Mouse (Mus musculus) embryonic facial prominence, embryonic 13.5 days (tissue): ENCODE results near the gene Hrasls. TPM values are rescaled to one million over a fixed set of nuclear protein-coding genes. Genes with fewer than 3 reads are reported as not detected.

Experiments used
- ATAC-seq: fragments of 200-750 bp; cut with Nextera tagmentation; 2 replicates; pipeline ENCODE4 v1.8.0; 2017; ENCODE audit warnings: low read depth; ENCODE audit not compliant: insufficient number of reproducible peaks, insufficient read depth, low FRiP score, low TSS enrichment
- H3K27ac ChIP-seq: fragments of 300-500 bp; sonication (generic); 2 replicates; pipeline ENCODE4 v1.5.1; 2015; ENCODE audit warnings: moderate library complexity, mild to moderate bottlenecking, inconsistent platforms
- H3K27me3 ChIP-seq: fragments of 300-500 bp; sonication (generic); 2 replicates; pipeline ENCODE4 v1.6.1; 2015; ENCODE audit warnings: mild to moderate bottlenecking, inconsistent platforms
- H3K36me3 ChIP-seq: fragments of 300-500 bp; sonication (generic); 2 replicates; pipeline ENCODE4 v1.6.1; 2015; ENCODE audit warnings: mild to moderate bottlenecking, inconsistent platforms
- H3K4me1 ChIP-seq: fragments of 300-500 bp; sonication (generic); 2 replicates; pipeline ENCODE4 v1.6.1; 2015; ENCODE audit warnings: inconsistent platforms
- H3K4me2 ChIP-seq: fragments of 300-500 bp; sonication (generic); 2 replicates; pipeline ENCODE4 v1.6.1; 2015; ENCODE audit warnings: moderate library complexity, mild to moderate bottlenecking, inconsistent platforms
- H3K4me3 ChIP-seq: fragments of 300-500 bp; sonication (generic); 2 replicates; pipeline ENCODE4 v1.5.1; 2015; ENCODE audit warnings: mild to moderate bottlenecking, inconsistent platforms
- H3K9ac ChIP-seq: fragments of 300-500 bp; sonication (generic); 2 replicates; pipeline ENCODE4 v1.6.1; 2015; ENCODE audit warnings: mild to moderate bottlenecking, inconsistent platforms
- H3K9me3 ChIP-seq: fragments of 300-500 bp; sonication (generic); 2 replicates; pipeline ENCODE4 v1.6.1; 2016; ENCODE audit warnings: inconsistent platforms
- WGBS: fragments of 180-500 bp; shearing (Covaris S2); methylation state at CpG from one replicate; pipeline ENCODE4 v1.1.7; 2015; ENCODE audit warnings: mixed read lengths; 5-methylcytosine and 5-hydroxymethylcytosine counted together
- polyA plus RNA-seq: library from polyadenylated mRNA; unstranded; fragments of >200 nt; fragmentation: Nextera tagmentation; extraction: Ambion mirVana; gene quantifications from 2 replicates; pipeline ENCODE4 v1.2.1, GENCODE M21; 2015

Gene Hrasls
- polyA plus RNA-seq, result 1.8 and 1.9 TPM in 2 replicates

DNA sequence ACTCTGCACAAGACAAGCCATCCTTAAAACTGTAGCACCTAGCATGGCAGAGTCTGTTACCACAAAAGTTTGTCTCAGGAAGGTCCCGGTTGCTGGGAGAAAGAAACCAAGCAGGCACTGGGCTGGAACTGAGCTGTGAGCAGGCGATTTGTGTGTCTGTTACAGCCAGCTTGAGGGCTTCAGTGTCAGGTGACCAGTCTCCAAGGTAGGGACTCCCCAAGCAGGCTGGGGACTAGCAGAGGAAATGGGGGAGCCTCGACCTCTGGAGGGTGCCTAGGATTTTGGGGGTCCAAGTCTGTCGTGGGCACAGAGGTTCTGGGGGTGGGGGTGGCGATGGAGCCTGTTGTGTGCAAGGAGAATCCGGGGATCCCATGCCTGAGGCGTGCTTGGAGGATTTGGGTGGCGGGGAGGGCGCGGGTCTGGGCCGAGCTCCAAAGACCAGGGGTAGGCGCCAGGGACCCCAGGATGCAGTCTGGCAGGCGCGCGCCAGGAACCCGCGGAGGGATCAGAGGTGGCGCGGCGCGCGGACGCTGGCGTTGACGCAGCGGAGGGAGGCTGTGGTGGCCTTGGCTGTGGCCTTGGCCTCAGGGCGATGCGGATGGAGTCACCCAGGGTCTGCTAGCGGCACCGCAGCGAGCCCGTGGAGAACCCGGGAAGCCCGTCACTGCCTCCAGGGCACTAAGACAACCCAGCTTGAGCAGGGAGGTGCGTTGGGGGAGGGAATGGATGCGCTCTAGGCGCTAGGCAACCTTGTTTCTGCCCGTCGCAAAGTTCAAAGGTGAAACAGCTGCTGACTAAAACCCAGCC is at the start of gene Hrasls:
TSS of gene Hrasls (plus strand) at position 91 of the 807 bp plus-strand sequence.
- Histone ChIP-seq H3K9me3 (no peaks in the 10 kb centered on the region), H3K27me3 (peaks cover 35% of the 10 kb centered on the region), H3K27ac (no peak within 1 kb of the TSS), H3K36me3 (no peaks in the 10 kb centered on the region), H3K4me2 (peak within 1 kb of the TSS; percentile 89), H3K4me1 (peaks cover 14% of the 10 kb centered on the region), H3K4me3 (peak within 1 kb of the TSS; percentile 50), H3K9ac (peak within 1 kb of the TSS; percentile 71)
- 0 out of 2 replicates have a peak, but pooled peaks have one; percentile 46 for ATAC-seq
- 2% methylated on average over 39 of the region's 39 CpGs for WGBS

- H3K4me1 ChIP-seq, result no peaks in the 10 kb centered on the region
- H3K4me3 ChIP-seq, result no peak overlapping the region
- ATAC-seq, result no peak
- H3K36me3 ChIP-seq, result no peaks in the 10 kb centered on the region
- no peaks in the 10 kb centered on the region for H3K9me3 ChIP-seq
- no peak overlapping the region for H3K9ac ChIP-seq
- no peak overlapping the region for H3K27ac ChIP-seq
- no peaks in the 10 kb centered on the region for H3K27me3 ChIP-seq
- WGBS, result 84% methylated on average over 4 of the region's 4 CpGs
- no peak overlapping the region for H3K4me2 ChIP-seq
These were observed 47.2 kb upstream of the Hrasls start for GRCm38 (mm10) chr16:29162271-29162670.

DNA sequence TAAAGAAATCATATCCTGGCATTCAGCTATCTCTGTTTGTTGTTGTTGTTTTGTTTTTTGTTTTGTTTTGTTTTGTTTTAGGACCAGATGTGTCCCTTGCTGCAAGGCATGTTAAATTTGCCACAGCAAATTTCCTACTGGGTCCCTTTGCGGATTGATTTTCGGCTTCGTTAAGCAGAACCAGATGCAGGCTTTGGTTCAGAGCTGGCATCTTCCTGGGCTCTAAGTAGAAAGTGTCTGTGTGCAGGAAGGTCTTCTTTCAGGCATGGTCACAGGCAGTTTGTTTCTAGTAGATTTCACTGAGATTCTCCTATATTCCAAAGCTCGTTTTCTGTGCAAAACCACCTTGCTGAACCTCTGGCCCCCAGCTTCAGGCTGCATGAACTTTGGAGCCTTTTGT is 42.4 kb upstream of the Hrasls start:
- Histone ChIP-seq H3K27ac (no peak overlapping the region), H3K36me3 (no peaks in the 10 kb centered on the region), H3K4me2 (no peak overlapping the region), H3K9me3 (0 out of 2 replicates have a peak, but pooled peaks cover 3% of the 10 kb centered on the region), H3K4me3 (no peak overlapping the region), H3K4me1 (no peaks in the 10 kb centered on the region), H3K9ac (no peak overlapping the region), H3K27me3 (no peaks in the 10 kb centered on the region)
- 41% methylated on average over 4 of the region's 4 CpGs for WGBS
- ATAC-seq, result no peak

DNA sequence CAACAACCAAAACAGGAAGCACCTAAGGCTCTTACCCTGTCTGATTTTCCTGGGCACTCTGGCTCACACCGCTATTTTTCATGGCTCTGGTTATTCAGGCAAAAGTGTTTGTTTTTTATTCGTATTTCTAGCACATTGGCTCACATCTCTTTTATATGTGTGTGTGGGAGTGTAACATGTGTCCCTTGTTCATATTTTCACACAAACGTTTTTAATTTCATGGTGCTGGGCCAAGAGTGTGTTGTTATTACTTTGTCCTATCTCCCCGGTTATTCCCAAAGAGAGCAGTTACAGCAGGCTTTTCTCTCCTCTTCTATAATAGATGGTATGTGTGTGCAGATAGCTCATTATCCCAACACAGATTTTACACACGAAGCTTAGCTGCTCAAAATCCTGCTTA is 37.8 kb upstream of the Hrasls start:
- H3K4me1 ChIP-seq, result no peaks in the 10 kb centered on the region; the same call in 1 of the 2 replicates
- H3K27ac ChIP-seq, result no peak overlapping the region
- H3K27me3 ChIP-seq, result no peaks in the 10 kb centered on the region
- no peak overlapping the region for H3K4me2 ChIP-seq
- no peak overlapping the region for H3K9ac ChIP-seq
- ATAC-seq, result no peak
- 73% methylated on average over 5 of the region's 5 CpGs for WGBS
- no peak overlapping the region for H3K4me3 ChIP-seq
- H3K36me3 ChIP-seq, result no peaks in the 10 kb centered on the region
- 0 out of 2 replicates have a peak, but pooled peaks cover 3% of the 10 kb centered on the region for H3K9me3 ChIP-seq

DNA sequence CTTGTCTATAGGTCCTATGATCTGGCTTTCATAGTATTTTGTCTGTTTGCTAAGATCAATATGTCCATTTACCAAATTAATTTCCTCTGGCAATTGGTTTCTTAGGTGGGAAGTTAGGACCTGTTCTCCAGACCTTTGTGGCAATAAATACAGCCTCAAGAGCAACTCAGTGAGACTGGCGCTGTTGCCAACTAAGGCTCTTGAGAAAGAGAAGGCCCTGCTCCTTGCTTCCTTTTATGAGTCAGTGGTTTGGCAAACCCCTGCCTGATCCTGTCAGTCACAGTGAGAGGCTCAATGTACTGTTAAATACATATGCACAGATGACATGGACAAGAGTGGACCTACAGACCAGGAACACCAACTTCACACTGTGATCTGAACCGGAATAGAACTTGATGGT is 36.3 kb upstream of the Hrasls start:
- H3K27ac ChIP-seq, result no peak overlapping the region
- H3K27me3 ChIP-seq, result no peaks in the 10 kb centered on the region
- no peak overlapping the region for H3K4me2 ChIP-seq
- no peaks in the 10 kb centered on the region for H3K36me3 ChIP-seq
- WGBS, result 93% methylated on average over 2 of the region's 2 CpGs
- H3K4me1 ChIP-seq, result no peaks in the 10 kb centered on the region; the same call in 1 of the 2 replicates
- no peak for ATAC-seq
- 0 out of 2 replicates have a peak, but pooled peaks cover 3% of the 10 kb centered on the region for H3K9me3 ChIP-seq
- H3K4me3 ChIP-seq, result no peak overlapping the region
- H3K9ac ChIP-seq, result no peak overlapping the region

- ATAC-seq, result no peak
- Histone ChIP-seq H3K27ac (no peak overlapping the region), H3K9ac (no peak overlapping the region), H3K4me1 (no peaks in the 10 kb centered on the region; the same call in 1 of the 2 replicates), H3K4me2 (no peak overlapping the region), H3K9me3 (0 out of 2 replicates have a peak, but pooled peaks cover 3% of the 10 kb centered on the region), H3K4me3 (no peak overlapping the region), H3K36me3 (no peaks in the 10 kb centered on the region), H3K27me3 (no peaks in the 10 kb centered on the region)
- WGBS, result 70% methylated on average over 6 of the region's 6 CpGs
These were observed 34.6 kb upstream of the Hrasls start for GRCm38 (mm10) chr16:29174831-29175350.

DNA sequence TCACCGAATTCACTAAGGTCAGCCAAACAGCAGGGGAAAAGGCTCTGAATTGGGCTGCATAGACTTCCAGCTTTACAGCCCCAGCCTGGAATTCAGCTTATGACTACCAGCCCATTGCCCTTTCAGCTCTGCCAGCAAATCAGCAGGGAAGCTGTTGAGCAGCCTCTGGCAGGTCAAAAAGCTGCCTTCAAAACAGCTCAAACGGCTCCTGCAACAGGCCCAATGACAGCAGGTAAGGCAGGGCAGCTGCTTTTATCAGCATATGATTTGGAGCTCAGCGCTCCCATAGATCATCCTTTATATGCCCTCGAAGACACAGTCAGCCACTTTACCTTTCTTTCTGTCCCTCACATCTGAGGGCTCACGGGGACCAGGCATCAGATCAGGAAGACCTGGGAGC is 16.6 kb upstream of the Hrasls start:
- Histone ChIP-seq H3K4me2 (no peak overlapping the region), H3K27me3 (0 out of 2 replicates have a peak, but pooled peaks cover 6% of the 10 kb centered on the region), H3K36me3 (no peaks in the 10 kb centered on the region), H3K9ac (no peak overlapping the region), H3K4me1 (peaks cover 12% of the 10 kb centered on the region; the same call in 1 of the 2 replicates), H3K4me3 (no peak overlapping the region), H3K27ac (no peak overlapping the region), H3K9me3 (no peaks in the 10 kb centered on the region)
- ATAC-seq, result no peak
- WGBS, result 46% methylated on average over 5 of the region's 5 CpGs

DNA sequence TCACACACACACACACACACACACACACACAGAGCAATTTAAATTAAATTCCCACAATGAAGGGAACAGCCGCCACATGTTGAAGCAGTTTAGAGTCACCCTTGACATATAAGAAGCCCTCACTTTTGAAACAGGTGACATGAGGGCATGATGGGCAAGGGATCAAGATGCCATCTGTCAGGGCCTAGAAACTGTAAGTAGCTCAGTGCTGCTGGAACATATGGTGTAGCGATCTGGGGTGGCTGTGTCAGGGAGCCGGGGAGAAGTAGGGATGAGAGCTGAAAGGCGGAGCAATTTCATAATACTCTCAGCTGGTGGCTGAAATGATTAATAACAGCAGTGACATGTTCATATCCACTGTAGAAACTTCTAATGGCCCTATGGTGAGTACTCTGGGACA is 15.5 kb upstream of the Hrasls start:
- Histone ChIP-seq H3K36me3 (no peaks in the 10 kb centered on the region), H3K9me3 (no peaks in the 10 kb centered on the region), H3K4me2 (no peak overlapping the region), H3K27me3 (0 out of 2 replicates have a peak, but pooled peaks cover 9% of the 10 kb centered on the region), H3K27ac (no peak overlapping the region), H3K4me1 (peaks cover 19% of the 10 kb centered on the region), H3K9ac (no peak overlapping the region), H3K4me3 (no peak overlapping the region)
- WGBS, result 55% methylated on average over 4 of the region's 4 CpGs
- no peak for ATAC-seq

DNA sequence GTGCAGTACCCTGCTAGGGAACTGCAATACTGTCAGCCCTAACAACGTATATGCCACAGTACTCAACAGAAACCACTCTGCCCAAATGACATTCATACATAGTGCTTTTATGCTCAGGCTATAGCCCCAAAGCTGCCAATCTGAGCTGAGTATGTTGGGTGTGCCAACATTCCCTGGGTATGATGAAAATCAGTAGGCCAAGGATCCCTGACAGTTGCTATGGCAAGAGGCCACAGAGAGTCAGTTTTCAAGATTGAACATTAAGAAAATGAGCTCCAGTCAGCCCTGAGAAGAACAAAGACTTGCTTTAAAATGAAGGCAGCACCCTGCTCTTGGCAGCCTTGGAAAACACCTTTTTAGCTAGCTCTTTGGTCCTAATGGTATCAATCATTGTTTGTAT is 14.3 kb upstream of the Hrasls start:
- no peak for ATAC-seq
- no peak overlapping the region for H3K9ac ChIP-seq
- H3K27me3 ChIP-seq, result 0 out of 2 replicates have a peak, but pooled peaks cover 9% of the 10 kb centered on the region
- no peaks in the 10 kb centered on the region for H3K9me3 ChIP-seq
- no peak overlapping the region for H3K27ac ChIP-seq
- H3K4me3 ChIP-seq, result no peak overlapping the region
- no peak overlapping the region for H3K4me2 ChIP-seq
- H3K4me1 ChIP-seq, result peaks cover 19% of the 10 kb centered on the region
- 73% methylated on average over 1 of the region's 1 CpGs for WGBS
- H3K36me3 ChIP-seq, result no peaks in the 10 kb centered on the region

GRCm38 (mm10) chr16:29198461-29198860 is 11.0 kb upstream of the Hrasls start:
- no peak overlapping the region for H3K9ac ChIP-seq
- peaks cover 19% of the 10 kb centered on the region for H3K4me1 ChIP-seq
- H3K9me3 ChIP-seq, result no peaks in the 10 kb centered on the region
- H3K27me3 ChIP-seq, result 0 out of 2 replicates have a peak, but pooled peaks cover 3% of the 10 kb centered on the region
- ATAC-seq, result no peak
- 7% methylated on average over 5 of the region's 5 CpGs for WGBS
- H3K4me2 ChIP-seq, result no peak overlapping the region
- no peak overlapping the region for H3K27ac ChIP-seq
- no peak overlapping the region for H3K4me3 ChIP-seq
- H3K36me3 ChIP-seq, result no peaks in the 10 kb centered on the region

DNA sequence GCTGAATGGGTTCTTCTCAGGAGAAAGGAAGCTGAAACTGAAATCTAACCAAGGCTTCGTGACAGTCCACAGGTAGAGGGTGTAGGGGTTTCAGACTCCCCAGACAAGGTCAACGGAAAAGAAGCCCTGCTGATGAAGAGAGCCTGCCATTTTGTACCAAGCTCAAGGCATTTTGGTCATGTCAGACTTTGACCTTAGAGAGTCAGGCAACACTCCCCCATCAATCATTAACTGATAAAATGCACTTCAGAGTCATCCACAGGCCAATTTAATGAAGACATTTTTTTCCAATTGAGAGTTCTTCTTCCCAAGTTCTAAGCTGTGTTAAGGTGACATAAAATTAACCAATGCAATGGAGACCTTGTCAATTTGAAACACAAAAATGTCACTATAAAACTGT is 8.3 kb upstream of the Hrasls start:
- 77% methylated on average over 2 of the region's 2 CpGs for WGBS
- Histone ChIP-seq H3K9ac (no peak overlapping the region), H3K4me2 (no peak overlapping the region), H3K4me1 (peaks cover 11% of the 10 kb centered on the region), H3K4me3 (no peak overlapping the region), H3K36me3 (no peaks in the 10 kb centered on the region), H3K27me3 (0 out of 2 replicates have a peak, but pooled peaks cover 3% of the 10 kb centered on the region), H3K27ac (no peak overlapping the region), H3K9me3 (no peaks in the 10 kb centered on the region)
- ATAC-seq, result no peak

DNA sequence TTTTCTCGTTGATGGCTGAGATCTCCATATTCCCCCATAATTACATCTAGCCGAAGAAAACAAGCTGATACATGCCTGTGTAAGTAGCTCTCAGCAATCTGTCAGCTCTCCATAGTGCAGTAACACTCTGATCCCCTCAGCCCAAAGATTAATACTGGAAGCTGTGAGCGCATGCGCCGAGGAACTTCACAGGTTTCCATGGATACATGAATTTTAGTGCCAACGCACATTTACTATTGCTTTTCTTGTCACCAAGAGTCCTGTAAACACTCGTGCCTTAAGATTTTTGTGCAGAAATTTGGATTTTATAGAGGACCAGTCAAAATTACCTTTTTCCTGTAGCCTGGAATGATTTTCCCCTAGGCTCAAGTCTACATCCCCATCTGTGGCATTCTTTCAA is 4.6 kb upstream of the Hrasls start:
- ATAC-seq, result no peak

More for the DNA sequence above, 4.6 kb upstream of the Hrasls start:
- WGBS, result 71% methylated on average over 7 of the region's 7 CpGs
- Histone ChIP-seq H3K27me3 (peaks cover 19% of the 10 kb centered on the region), H3K9me3 (no peaks in the 10 kb centered on the region), H3K4me2 (no peak overlapping the region), H3K36me3 (no peaks in the 10 kb centered on the region), H3K27ac (no peak overlapping the region), H3K4me1 (peaks cover 8% of the 10 kb centered on the region), H3K9ac (no peak overlapping the region), H3K4me3 (no peak overlapping the region)
